Mouse (Mus musculus) megakaryocyte, embryonic 14.5 days (primary cell): ENCODE results near the gene Sin3b.

Source experiments
- FLI1 ChIP-seq: IDR thresholded peaks from 2 replicates; pipeline ENCODE4 v1.6.1; 2012; ENCODE audit warnings: low read length, inconsistent platforms, mixed read lengths
- GATA1 ChIP-seq: IDR thresholded peaks from 3 replicates; pipeline ENCODE4 v1.6.1; 2012; ENCODE audit warnings: mixed read lengths, low read length, inconsistent platforms, borderline replicate concordance

GRCm38 (mm10) chr8:72736868-72737267 lies 13.8 kb downstream of the Sin3b start:
- TF ChIP-seq GATA1 (no peak), FLI1 (no peak)
